ENCODE assay signal across 20 mouse cellular contexts in genomic region chr1:186631457-186631856, GRCm38 (mm10).
DNase-seq lines count a peak whose midpoint lies in the region; ATAC-seq lines count a peak whose summit lies in the region.
"Had no signal": no experiment of that assay in that cellular context is flagged by ENCODE, and none has a peak within 500 bp of the region (broad histone marks: within the 10 kb centered on the region; RNA-seq: fewer than 3 reads in every experiment).

No protein-coding gene starts in this region.

- ATAC-seq in embryonic facial prominence, embryonic 12.5 days (ENCODE audit: insufficient number of reproducible peaks, insufficient read depth, low FRiP score, low TSS enrichment): no peak
- ATAC-seq in heart, embryonic 16.5 days (replicated peaks; ENCODE audit: extremely low read depth, insufficient read depth, low FRiP score): no peak
- no peak for ATAC-seq in midbrain, embryonic 11.5 days (ENCODE audit: low FRiP score)
- ATAC-seq in midbrain, embryonic 15.5 days (replicated peaks): no peak
- ATAC-seq: CD4-positive, CD25-positive, alpha-beta regulatory T cell, adult 4 months; forebrain, embryonic 13.5 days; intestine, embryonic 16.5 days had no signal

- no peak overlapping the region for H3K9ac ChIP-seq in embryonic facial prominence, embryonic 12.5 days
- no peak overlapping the region for H3K9ac ChIP-seq in heart, embryonic 16.5 days (ENCODE audit: low read length)
- no peak overlapping the region for H3K9ac ChIP-seq in midbrain, embryonic 11.5 days (ENCODE audit: low read length)
- H3K9ac ChIP-seq in midbrain, embryonic 15.5 days: no peak overlapping the region
- H3K9ac ChIP-seq: forebrain, embryonic 13.5 days; hindbrain, embryonic 15.5 days had no signal

- 0 out of 2 replicates have a peak overlapping the region, but pooled peaks have one; percentile 23 for H3K27ac ChIP-seq in embryonic facial prominence, embryonic 12.5 days
- H3K27ac ChIP-seq in embryonic facial prominence, embryonic 10.5 days (replicated peaks): no peak overlapping the region
- H3K27ac ChIP-seq in heart, embryonic 10.5 days: peak overlapping the region; percentile 59
- H3K27ac ChIP-seq in heart, embryonic 16.5 days (ENCODE audit: low read length): 0 out of 2 replicates have a peak overlapping the region, but pooled peaks have one; percentile 37
- H3K27ac ChIP-seq in midbrain, embryonic 11.5 days (ENCODE audit: low read depth, low read length): no peak overlapping the region
- no peak overlapping the region for H3K27ac ChIP-seq in midbrain, embryonic 15.5 days
- H3K27ac ChIP-seq: forebrain, embryonic 13.5 days; hindbrain, embryonic 15.5 days had no signal

- H3K36me3 ChIP-seq in embryonic facial prominence, embryonic 12.5 days: 0 out of 2 replicates have a peak, but pooled peaks cover 21% of the 10 kb centered on the region
- peaks cover 14% of the 10 kb centered on the region for H3K36me3 ChIP-seq in embryonic facial prominence, embryonic 10.5 days (replicated peaks)
- peaks cover 37% of the 10 kb centered on the region; the same call in 1 of the 2 replicates for H3K36me3 ChIP-seq in heart, embryonic 10.5 days
- H3K36me3 ChIP-seq in heart, embryonic 16.5 days (ENCODE audit: control insufficient read depth, insufficient read depth): peaks cover 8% of the 10 kb centered on the region; the same call in 1 of the 2 replicates
- no peaks in the 10 kb centered on the region for H3K36me3 ChIP-seq in midbrain, embryonic 11.5 days (ENCODE audit: control insufficient read depth, insufficient read depth, low read length)
- H3K36me3 ChIP-seq in midbrain, embryonic 15.5 days (replicated peaks): no peaks in the 10 kb centered on the region
- H3K36me3 ChIP-seq: G1E; hindbrain, embryonic 15.5 days had no signal

- H3K4me3 ChIP-seq in embryonic facial prominence, embryonic 12.5 days: no peak overlapping the region
- H3K4me3 ChIP-seq in embryonic facial prominence, embryonic 10.5 days: no peak overlapping the region
- no peak overlapping the region for H3K4me3 ChIP-seq in heart, embryonic 10.5 days
- no peak overlapping the region for H3K4me3 ChIP-seq in heart, embryonic 16.5 days (ENCODE audit: low read length)
- no peak overlapping the region for H3K4me3 ChIP-seq in midbrain, embryonic 11.5 days (ENCODE audit: low read depth, low read length)
- H3K4me3 ChIP-seq in midbrain, embryonic 15.5 days: no peak overlapping the region
- H3K4me3 ChIP-seq: forebrain, embryonic 13.5 days; hindbrain, embryonic 15.5 days had no signal

- no peak overlapping the region for H3K4me2 ChIP-seq in embryonic facial prominence, embryonic 12.5 days (replicated peaks)
- no peak overlapping the region for H3K4me2 ChIP-seq in heart, embryonic 16.5 days (ENCODE audit: low read depth, low read length)
- H3K4me2 ChIP-seq in midbrain, embryonic 11.5 days: no peak overlapping the region
- no peak overlapping the region for H3K4me2 ChIP-seq in midbrain, embryonic 15.5 days
- H3K4me2 ChIP-seq: forebrain, embryonic 13.5 days; hindbrain, embryonic 15.5 days had no signal

- peaks cover 12% of the 10 kb centered on the region; the same call in 1 of the 2 replicates for H3K4me1 ChIP-seq in embryonic facial prominence, embryonic 12.5 days
- H3K4me1 ChIP-seq in embryonic facial prominence, embryonic 10.5 days: peaks cover 12% of the 10 kb centered on the region
- H3K4me1 ChIP-seq in heart, embryonic 10.5 days: peaks cover 16% of the 10 kb centered on the region; the same call in 1 of the 2 replicates
- peaks cover 9% of the 10 kb centered on the region for H3K4me1 ChIP-seq in heart, embryonic 16.5 days (ENCODE audit: control insufficient read depth, insufficient read depth, low read length)
- peaks cover 6% of the 10 kb centered on the region; the same call in 1 of the 2 replicates for H3K4me1 ChIP-seq in midbrain, embryonic 11.5 days (ENCODE audit: control insufficient read depth, insufficient read depth, low read length)
- H3K4me1 ChIP-seq in midbrain, embryonic 15.5 days: peaks cover 4% of the 10 kb centered on the region; the same call in 1 of the 2 replicates
- H3K4me1 ChIP-seq: hindbrain, embryonic 15.5 days had no signal

- no peaks in the 10 kb centered on the region for H3K9me3 ChIP-seq in embryonic facial prominence, embryonic 12.5 days
- no peaks in the 10 kb centered on the region for H3K9me3 ChIP-seq in embryonic facial prominence, embryonic 10.5 days
- H3K9me3 ChIP-seq in heart, embryonic 10.5 days: no peaks in the 10 kb centered on the region
- H3K9me3 ChIP-seq in heart, embryonic 16.5 days (replicated peaks; ENCODE audit: control insufficient read depth, low read length): no peaks in the 10 kb centered on the region
- no peaks in the 10 kb centered on the region for H3K9me3 ChIP-seq in midbrain, embryonic 11.5 days (ENCODE audit: control insufficient read depth, low read length)
- H3K9me3 ChIP-seq in midbrain, embryonic 15.5 days: no peaks in the 10 kb centered on the region
- H3K9me3 ChIP-seq: forebrain, embryonic 13.5 days; hindbrain, embryonic 15.5 days had no signal

- no peak for DNase-seq in embryonic facial prominence, embryonic 10.5 days (ENCODE audit: low spot score)
- no peak for DNase-seq in heart, embryonic 10.5 days (ENCODE audit: low spot score)
- DNase-seq in heart, postnatal 4 days: no peak
- DNase-seq in heart, adult 18-20 months: no peak
- peak; percentile 61 for DNase-seq in midbrain, embryonic 11.5 days (ENCODE audit: low spot score, missing footprints)
- DNase-seq: adrenal gland, adult 8-10 months; adrenal gland, postnatal 36 days; B cell, adult 2 months; cerebellum, adult 2 months; cerebellum, postnatal 10 days; gastrocnemius, postnatal 14 days; kidney, adult 2 months had no signal

- H3K27me3 ChIP-seq in embryonic facial prominence, embryonic 12.5 days: no peaks in the 10 kb centered on the region
- H3K27me3 ChIP-seq in embryonic facial prominence, embryonic 10.5 days (replicated peaks; ENCODE audit: low read depth, poor library complexity, severe bottlenecking): no peaks in the 10 kb centered on the region
- no peaks in the 10 kb centered on the region for H3K27me3 ChIP-seq in heart, embryonic 10.5 days (ENCODE audit: insufficient read depth, poor library complexity, severe bottlenecking)
- no peaks in the 10 kb centered on the region for H3K27me3 ChIP-seq in heart, embryonic 16.5 days (ENCODE audit: control insufficient read depth, insufficient read depth, low read length)
- no peaks in the 10 kb centered on the region for H3K27me3 ChIP-seq in midbrain, embryonic 11.5 days (ENCODE audit: control insufficient read depth, insufficient read depth, low read length)
- no peaks in the 10 kb centered on the region for H3K27me3 ChIP-seq in midbrain, embryonic 15.5 days (replicated peaks)
- H3K27me3 ChIP-seq: forebrain, embryonic 13.5 days; hindbrain, embryonic 15.5 days had no signal

- WGBS in embryonic facial prominence, embryonic 12.5 days: 68% methylated on average over 6 of the region's 6 CpGs
- WGBS in embryonic facial prominence, embryonic 10.5 days: 82% methylated on average over 6 of the region's 6 CpGs
- 78% methylated on average over 6 of the region's 6 CpGs for WGBS in heart, embryonic 10.5 days
- 70% methylated on average over 6 of the region's 6 CpGs for WGBS in heart, embryonic 16.5 days
- 86% methylated on average over 6 of the region's 6 CpGs for WGBS in midbrain, embryonic 11.5 days
- WGBS in midbrain, embryonic 15.5 days: 85% methylated on average over 6 of the region's 6 CpGs

Comparison
In these comparisons a context has a peak if more than half of its experiments do, and no peak if none do; other contexts are left out.
1. H3K27ac ChIP-seq: peak in embryonic facial prominence, embryonic 12.5 days (single experiment), heart, embryonic 10.5 days (single experiment) and heart, embryonic 16.5 days (single experiment); none in embryonic facial prominence, embryonic 10.5 days (single experiment), midbrain, embryonic 11.5 days (single experiment) and midbrain, embryonic 15.5 days (single experiment).